Mouse (Mus musculus) mouse embryonic stem cell (cell line): ENCODE results near the gene Agxt.

Experiments
- in situ Hi-C, 2 experiments: fragments of 300-500 bp; cut with MboI; formaldehyde crosslinking; loops; 1 replicate in 1 of 2; 3 replicates in 1 of 2; pipeline ENCODE4 v1.14.3; 2019 to 2020; ENCODE audit warnings: low sequenced_read_pairs in 2 of 2, low pct_unique_long_range_greater_than_20kb in 1 of 2, mixed read lengths in 1 of 2; ENCODE audit not compliant: unreplicated experiment in 1 of 2

The Agxt gene

GRCm38 (mm10) chr1:93176525-93177332 is 41.7 kb downstream of the Agxt start:
- in situ Hi-C loops: loop anchor here in 1 of 2 experiments (25.0 kb wide), 1 partner anchor 561 kb away; no protein-coding TSS in a partner anchor

GRCm38 (mm10) chr1:93182281-93182680 is 47.2 kb downstream of the Agxt start:
- in situ Hi-C loops: loop anchor here in 1 of 2 experiments (25.0 kb wide), 1 partner anchor 555 kb away; no protein-coding TSS in a partner anchor

- in situ Hi-C loops: loop anchor here in 1 of 2 experiments (25.0 kb wide), 1 partner anchor 553 kb away; no protein-coding TSS in a partner anchor
Observed at GRCm38 (mm10) chr1:93184071-93184828, 49.2 kb downstream of the Agxt start.

GRCm38 (mm10) chr1:93190726-93191305 is 55.8 kb downstream of the Agxt start:
- in situ Hi-C loops: loop anchor here in 1 of 2 experiments (25.0 kb wide), 1 partner anchor 546 kb away; no protein-coding TSS in a partner anchor

GRCm38 (mm10) chr1:93194961-93195360 is 59.9 kb downstream of the Agxt start:
- in situ Hi-C loops: loop anchor here in 1 of 2 experiments (25.0 kb wide), 1 partner anchor 542 kb away; no protein-coding TSS in a partner anchor
